Mouse (Mus musculus): ENCODE results near the gene Mbd6. TPM values are rescaled to one million over a fixed set of nuclear protein-coding genes. Genes with fewer than 3 reads are reported as not detected.

Mbd6 gene
- total RNA-seq, 2 experiments from 2014 or later: 41.7 to 43.2 TPM

DNA sequence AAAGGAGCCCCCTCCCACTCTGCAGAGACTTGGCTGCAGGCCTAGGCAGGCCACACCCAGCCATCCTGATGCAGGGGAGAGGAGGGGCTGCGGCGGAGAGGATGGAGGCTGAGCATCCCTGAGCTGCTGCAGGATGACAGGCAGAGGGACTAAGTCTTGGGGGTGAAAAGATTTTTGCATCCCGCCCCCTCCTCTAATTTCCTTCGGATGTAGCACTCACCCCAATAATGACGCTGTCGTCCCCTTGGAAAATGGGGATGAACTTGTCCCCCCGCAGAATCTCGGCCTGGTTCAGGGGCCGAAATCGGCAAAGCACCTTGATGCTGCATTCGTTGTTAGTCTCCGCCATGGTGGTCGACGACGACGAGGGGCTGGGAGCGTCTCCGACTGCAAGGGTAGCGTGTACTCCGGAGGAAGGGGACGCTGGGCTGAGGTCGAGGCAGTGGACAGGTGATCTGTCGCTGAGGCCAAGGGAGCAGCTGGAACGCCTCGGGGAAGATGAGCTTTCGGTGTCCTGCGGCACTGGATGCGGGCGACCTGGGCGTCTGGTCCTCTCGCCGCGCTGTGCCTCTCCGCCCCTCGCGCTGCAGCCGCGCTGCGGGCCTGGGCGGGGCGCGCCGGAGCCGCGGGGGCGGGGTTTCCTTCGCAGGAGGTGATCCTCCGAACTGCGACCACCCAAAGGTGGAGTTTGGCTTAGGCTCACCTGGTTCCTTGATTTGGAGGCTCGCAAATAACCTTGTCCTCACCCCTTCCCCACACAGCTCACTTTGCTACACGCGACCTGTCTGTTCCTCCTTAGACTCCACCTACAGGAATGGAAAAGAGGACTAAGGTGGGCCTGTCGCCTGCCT, 26.0 kb downstream of the Mbd6 start, which contains the start of gene Kif5a:
Gene Kif5a, minus strand, starts transcription at position 801 of the 851 bp plus-strand sequence.
- no peak for DNase-seq

DNA sequence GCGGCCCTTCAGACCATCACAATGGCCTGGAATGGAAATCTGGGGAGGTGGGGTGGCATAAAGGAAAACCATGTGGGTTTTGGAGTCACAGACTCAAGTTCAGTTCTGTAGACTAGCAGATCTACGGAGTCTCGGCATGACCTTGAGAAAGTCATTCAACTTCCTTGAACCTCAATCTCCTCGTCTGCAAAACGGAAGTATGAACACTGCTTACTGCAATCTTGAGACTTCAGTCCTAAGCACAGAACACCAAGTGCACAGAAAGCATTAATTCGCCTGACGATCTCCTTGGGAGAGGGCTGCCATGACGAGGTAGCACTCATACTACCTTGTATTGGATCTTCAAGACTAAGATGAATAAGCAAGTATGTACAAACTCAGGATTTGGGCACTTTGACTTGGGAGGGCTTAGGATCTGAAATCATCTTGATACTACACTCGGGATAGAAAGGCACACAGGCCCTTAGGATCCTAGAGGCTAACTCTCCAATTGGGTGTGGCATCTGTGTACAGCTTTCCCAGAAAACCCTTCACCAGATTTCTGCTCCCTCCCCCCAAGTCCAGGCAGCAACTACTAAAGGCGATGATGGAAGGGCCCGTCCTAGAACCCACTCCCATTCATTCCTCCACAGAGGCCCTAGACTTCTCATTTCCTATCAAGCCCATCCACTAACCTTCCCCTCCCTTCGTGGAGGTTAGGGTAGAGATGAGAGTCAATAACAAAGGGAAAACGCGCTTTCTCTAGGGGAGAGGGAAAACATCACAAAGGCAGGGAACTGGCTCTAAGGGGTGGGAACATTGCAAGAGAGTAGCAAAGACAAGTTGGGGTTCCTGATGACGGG, 26.9 kb downstream of the Mbd6 start:
- DNase-seq: no peak

DNA sequence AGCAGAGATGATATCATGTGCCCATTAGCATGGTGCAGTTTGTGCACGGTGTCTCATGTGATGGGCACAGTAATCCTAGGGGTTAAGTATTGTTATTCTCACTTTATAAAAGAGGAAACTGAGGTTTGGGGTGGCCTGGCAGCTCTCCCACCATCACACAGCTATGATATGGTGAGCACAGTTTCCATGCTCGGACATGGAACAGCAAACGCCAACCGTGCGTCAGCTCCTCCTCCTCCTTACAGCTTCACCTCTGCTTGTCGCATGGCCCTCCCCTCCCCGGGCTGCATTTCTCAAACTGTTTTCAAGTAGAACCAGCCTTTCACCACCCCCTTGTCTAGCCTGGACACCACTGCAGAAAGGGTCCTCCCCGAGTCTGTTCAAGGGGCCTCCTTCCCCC, 30.3 kb downstream of the Mbd6 start:
- DNase-seq: no peak

DNA sequence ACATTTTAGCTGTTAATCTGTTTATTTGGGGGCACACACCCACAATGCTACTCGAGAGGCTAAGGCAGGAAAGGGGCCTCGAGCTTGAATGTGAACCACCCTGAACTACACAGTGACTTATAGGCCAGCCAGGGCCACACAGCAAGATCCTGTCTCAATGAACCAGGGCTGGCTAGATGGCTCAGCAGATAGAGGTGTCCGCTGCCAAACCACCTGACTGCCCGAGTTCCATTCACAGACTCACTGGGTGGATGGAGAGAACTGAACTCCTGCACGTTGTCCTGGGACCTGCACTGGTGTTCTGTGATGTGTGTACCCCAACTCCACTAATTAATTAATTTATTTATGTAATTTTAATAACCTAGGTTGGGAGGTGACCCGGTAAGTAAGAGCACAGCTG, 31.0 kb downstream of the Mbd6 start:
- DNase-seq: no peak

DNA sequence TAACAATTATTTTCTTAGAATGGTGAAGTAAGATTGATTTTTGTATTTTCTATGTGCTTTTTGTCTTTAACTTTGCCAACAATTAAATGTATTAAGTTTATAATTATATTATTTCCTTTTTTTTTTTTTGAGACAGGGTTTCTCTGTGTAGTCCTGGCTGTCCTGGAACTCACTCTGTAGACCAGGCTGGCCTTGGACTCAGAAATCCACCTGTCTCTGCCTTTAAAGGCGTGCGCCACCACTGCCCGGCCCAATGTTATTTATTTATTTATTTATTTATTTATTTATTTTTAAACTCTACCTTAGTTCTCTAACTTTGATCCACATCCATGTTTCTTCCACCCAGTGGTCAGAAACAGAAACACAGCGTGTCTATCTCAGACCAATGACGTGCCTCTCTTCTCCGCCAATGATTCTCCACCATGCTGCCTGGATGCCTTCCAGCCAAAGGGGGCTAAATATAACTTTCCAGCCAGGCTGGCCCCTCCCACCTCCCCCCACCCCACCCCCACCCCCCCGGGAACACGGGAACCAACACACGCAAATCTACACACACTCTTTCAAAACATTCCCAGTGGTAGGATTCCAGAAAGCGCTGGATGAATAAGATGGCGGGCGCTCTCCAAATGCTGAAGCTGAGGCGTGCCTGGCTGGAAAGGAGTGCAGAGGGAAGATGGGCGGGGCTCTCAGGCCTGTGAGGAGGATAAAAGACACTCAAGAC, 33.0 kb downstream of the Mbd6 start:
- DNase-seq: peak; percentile 89

DNA sequence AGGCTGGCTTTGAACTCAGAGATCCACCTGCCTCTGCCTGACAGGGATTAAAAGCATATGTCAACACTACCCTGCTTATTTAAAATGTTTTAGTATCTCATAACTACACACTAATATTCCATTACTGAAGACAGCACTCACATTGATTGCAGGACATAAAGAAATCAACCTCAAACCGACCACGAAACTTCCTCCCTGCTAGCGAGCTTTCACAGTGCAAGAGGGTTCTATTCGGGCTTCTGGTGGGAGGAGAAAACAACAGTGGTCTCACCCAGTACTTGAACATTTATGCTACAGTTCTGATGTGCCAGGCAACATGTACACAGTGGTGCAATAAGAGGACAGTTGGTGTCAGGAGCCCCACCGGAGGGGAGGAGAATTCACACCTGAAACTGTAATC, 38.0 kb downstream of the Mbd6 start:
- no peak for DNase-seq

DNA sequence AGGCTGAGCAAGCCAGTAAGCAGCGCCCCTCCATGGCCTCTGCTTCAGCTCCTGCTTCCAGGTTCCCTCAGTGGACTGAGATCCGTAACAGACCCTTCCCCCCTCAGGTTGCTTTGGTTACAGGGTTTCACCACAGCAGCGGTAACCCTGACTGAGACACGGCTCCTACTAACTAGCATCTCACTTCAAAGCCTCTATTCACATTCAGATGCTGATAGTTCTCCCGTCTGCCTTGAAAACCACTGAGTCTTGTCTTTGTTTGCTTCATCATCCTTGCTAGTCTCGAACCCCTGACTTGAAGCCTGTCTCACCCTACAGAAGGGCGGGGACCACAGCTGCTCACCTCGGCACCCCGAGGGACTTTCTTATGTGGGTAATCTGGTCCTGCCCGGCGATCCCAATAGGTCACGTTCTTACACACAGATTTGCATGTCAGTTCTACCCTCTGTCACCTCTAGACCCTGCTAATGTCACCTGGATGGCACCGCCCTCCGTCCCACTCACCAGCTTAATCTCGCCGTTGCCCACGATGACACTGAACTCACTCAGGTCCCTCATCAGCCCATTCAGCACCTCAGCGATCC, 50.5 kb downstream of the Mbd6 start:
- no peak for DNase-seq

DNA sequence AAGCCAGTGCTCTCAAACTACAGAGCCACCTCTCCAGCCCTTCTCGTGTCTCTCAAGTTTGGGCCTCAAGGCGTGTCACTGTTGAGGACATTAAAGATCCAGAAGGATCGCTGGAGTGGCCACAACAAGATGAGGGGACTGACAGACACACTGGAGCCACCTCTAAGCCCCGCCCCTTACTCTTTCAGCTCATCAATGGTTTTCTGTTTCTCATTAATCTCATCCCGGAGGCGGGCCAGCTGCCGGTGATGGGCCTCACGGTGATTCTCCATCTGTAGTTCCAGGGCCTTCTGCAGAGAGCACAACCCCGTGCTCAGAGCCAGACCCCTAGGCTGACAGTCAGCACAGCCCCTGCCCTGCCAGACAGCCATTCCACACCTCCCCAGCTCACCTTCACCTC, 52.3 kb downstream of the Mbd6 start:
- no peak for DNase-seq

DNA sequence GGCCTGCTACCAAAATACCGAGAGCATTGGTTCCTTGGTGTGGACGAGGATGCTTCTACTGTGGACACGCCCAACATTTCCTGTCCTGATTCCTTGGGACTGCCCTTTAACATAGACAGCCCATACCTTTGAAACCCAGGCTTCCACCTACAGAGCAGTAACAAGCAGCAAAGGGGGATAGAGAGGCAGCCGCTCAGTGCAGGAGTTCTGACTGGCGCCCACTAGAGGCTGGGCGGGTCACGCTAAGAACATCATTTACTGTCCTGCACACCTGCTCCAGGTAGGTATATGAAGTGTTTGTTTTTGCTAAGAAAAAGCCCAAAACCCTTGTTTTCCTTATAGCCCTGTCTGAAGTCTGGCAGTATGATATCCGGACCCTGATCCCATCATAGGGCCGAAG, 55.7 kb downstream of the Mbd6 start:
- no peak for DNase-seq

Other genes with a start within 250 kb of the Mbd6 start
- 10 to 100 TPM; 11.5 TPM for gene Mettl1, start 247.6 kb downstream of the Mbd6 start, total RNA-seq (2021)
- under 1 TPM; 0.18 to 0.29 TPM for gene Eef1akmt3, start 247.5 kb downstream of the Mbd6 start, total RNA-seq (2021)
- gene Cyp27b1, start 240.8 kb downstream of the Mbd6 start, total RNA-seq (2021): under 1 TPM in 1 of 2 experiments, not detected in 1; 0.45 TPM
- 1 to 10 TPM; 1.7 to 1.8 TPM for gene March9, start 228.8 kb downstream of the Mbd6 start, total RNA-seq (2021)
- 100 to 1,000 TPM; 289 to 314 TPM for gene Cdk4, start 225.5 kb downstream of the Mbd6 start, total RNA-seq (2021)
- 10 to 100 TPM; 49.2 to 49.7 TPM for gene Tspan31, start 218.8 kb downstream of the Mbd6 start, total RNA-seq (2021)
- gene Agap2, start 213.7 kb downstream of the Mbd6 start, total RNA-seq (2021): 1 to 10 TPM; 2.1 to 2.8 TPM
- 10 to 100 TPM; 33.0 to 35.4 TPM for gene Os9, start 167.9 kb downstream of the Mbd6 start, total RNA-seq (2021)
- gene B4galnt1, start 123.8 kb downstream of the Mbd6 start, total RNA-seq (2021): 1 to 10 TPM; 2.2 to 2.7 TPM
- gene Slc26a10, start 108.4 kb downstream of the Mbd6 start, total RNA-seq (2021): 10 to 100 TPM; 25.7 to 31.8 TPM
- gene Arhgef25, start 98.9 kb downstream of the Mbd6 start, total RNA-seq (2021): 10 to 100 TPM; 19.9 to 21.0 TPM
- 10 to 100 TPM; 50.0 to 53.8 TPM for gene Dtx3, start 93.3 kb downstream of the Mbd6 start, total RNA-seq (2021)
- 10 to 100 TPM; 25.7 to 26.6 TPM for gene Pip4k2c, start 77.4 kb downstream of the Mbd6 start, total RNA-seq (2021)
- 1 to 10 TPM in 1 of 2 experiments, under 1 TPM in 1; 0.70 to 1.2 TPM for gene Kif5a, start 25.7 kb downstream of the Mbd6 start, total RNA-seq (2021)
- gene Dctn2, start 22.6 kb downstream of the Mbd6 start, total RNA-seq (2021): 100 to 1,000 TPM; 151 to 159 TPM
- 10 to 100 TPM; 49.6 to 50.1 TPM for gene Mars, start 22.8 kb upstream of the Mbd6 start, total RNA-seq (2021)
- gene Arhgap9, start 32.9 kb upstream of the Mbd6 start, total RNA-seq (2021): 1 to 10 TPM; 2.0 to 2.9 TPM
- 1 to 10 TPM; 4.0 to 4.1 TPM for gene Gli1, start 53.0 kb upstream of the Mbd6 start, total RNA-seq (2021)
- gene Inhbe, start 65.4 kb upstream of the Mbd6 start, total RNA-seq (2021): not detected
- not detected for gene Inhbc, start 81.4 kb upstream of the Mbd6 start, total RNA-seq (2021)
- 100 to 1,000 TPM; 115 to 116 TPM for gene R3hdm2, start 91.3 kb upstream of the Mbd6 start, total RNA-seq (2021)
- 1 to 10 TPM; 1.8 to 1.9 TPM for gene Stac3, start 212.7 kb upstream of the Mbd6 start, total RNA-seq (2021)
- gene Ndufa4l2, start 225.9 kb upstream of the Mbd6 start, total RNA-seq (2021): 10 to 100 TPM; 34.2 to 34.9 TPM
- 10 to 100 TPM; 43.7 to 45.1 TPM for gene Shmt2, start 233.4 kb upstream of the Mbd6 start, total RNA-seq (2021)
- under 1 TPM; 0.83 to 0.97 TPM for gene Nxph4, start 245.5 kb upstream of the Mbd6 start, total RNA-seq (2021)

Data from heart, postnatal 4 days (tissue).